Mouse (Mus musculus): ENCODE measurements around the gene Ankrd52. TPM values are rescaled to one million over a fixed set of nuclear protein-coding genes. Genes with fewer than 3 reads are reported as not detected.

Gene Ankrd52
- total RNA-seq, 4 experiments from 2014 or later = 39.8 to 45.9 (median 44.0) TPM

GRCm38 (mm10) chr10:128438675-128439279, 61.9 kb downstream of the Ankrd52 start:
- DNase-seq (ENCODE audit: low spot score) = peak; percentile 32

- no peak for DNase-seq (ENCODE audit: low spot score)
Observed at GRCm38 (mm10) chr10:128440407-128440806, 63.5 kb downstream of the Ankrd52 start.

GRCm38 (mm10) chr10:128441324-128442119, 64.6 kb downstream of the Ankrd52 start:
- no peak for DNase-seq (ENCODE audit: low spot score)

GRCm38 (mm10) chr10:128442718-128443117, 65.8 kb downstream of the Ankrd52 start:
- DNase-seq (ENCODE audit: low spot score) = no peak

DNA sequence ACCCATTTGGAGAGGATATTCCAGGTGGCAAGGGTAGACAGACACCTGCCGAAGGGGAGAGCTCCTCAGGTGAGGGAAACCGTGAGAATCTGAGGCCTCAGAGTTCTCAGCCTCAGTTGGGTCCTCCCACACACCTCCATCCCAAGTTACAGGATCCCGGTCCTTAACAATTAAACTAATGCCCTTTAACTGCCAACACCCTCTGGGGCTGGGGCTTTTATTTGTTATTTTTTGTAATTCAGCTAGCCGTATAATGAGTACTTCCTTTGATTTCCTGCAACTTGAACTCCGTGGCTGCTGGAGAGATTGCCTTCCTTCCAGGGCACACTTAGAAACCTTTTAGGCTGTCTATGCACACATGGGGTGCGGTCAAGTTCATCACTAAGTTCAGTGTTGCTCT, 67.4 kb downstream of the Ankrd52 start:
- no peak for DNase-seq (ENCODE audit: low spot score)

- DNase-seq (ENCODE audit: low spot score) = no peak
Observed at GRCm38 (mm10) chr10:128445407-128445806, 68.5 kb downstream of the Ankrd52 start.

DNA sequence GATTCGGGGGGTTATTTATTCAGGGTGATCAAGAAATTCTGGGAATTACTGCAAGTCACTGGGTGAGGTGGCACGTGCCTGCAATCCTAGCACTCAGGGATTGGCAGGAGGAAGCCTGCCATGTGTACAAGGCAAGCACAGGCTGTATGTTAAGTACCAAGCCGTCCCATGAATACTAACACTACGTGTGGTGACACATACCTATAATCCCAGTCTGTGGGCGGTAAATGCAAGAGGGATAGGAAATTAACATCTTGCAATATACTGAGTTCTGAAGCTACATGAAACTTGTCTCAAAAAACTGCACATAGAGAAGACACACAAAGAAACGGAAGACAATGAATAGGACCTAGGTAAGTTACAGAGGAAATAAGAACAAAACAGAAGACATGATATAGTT, 74.1 kb downstream of the Ankrd52 start:
- no peak for DNase-seq (ENCODE audit: low spot score)

- DNase-seq (ENCODE audit: low spot score) = no peak
Observed at GRCm38 (mm10) chr10:128454471-128454870, 77.6 kb downstream of the Ankrd52 start.

DNA sequence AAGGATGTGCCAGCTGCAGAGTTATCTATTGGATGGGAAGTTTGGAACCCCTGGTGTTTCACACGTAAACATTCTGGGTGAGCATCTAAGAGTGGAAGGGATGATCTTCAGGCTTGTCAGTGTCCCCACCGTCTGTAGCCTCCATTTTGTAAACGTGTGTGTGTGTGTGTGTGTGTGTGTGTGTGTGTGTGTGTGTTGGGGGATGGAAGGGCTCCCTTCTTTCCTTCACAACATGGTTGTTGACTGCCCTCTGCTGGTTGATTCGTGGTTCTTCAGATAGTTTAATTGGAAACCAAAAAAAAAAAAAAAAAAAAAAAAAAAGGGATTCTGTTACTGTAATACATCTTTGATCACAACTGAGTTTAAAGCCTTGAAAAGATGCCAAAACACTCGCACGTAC, 78.4 kb downstream of the Ankrd52 start:
- peak; percentile 72 for DNase-seq (ENCODE audit: low spot score)

- DNase-seq (ENCODE audit: low spot score) = no peak
Observed at GRCm38 (mm10) chr10:128457676-128458075, 80.8 kb downstream of the Ankrd52 start.

Small RNAs within 50 kb of the gene (microRNA-seq; reads per million reads assigned to microRNA genes)
- gene Gm25361 (not detected), gene Gm26308 (not detected), gene Mir6914 (1.4 reads per million), gene Mir6915 (not detected), gene Mir8105 (not detected)

Other genes with a start within 250 kb of the Ankrd52 start
- gene Rbms2, start 196.8 kb upstream of the Ankrd52 start, total RNA-seq (2022) = 100 to 1,000 TPM in 3 of 4 experiments, 10 to 100 TPM in 1; 90.8 to 107 (median 104) TPM
- gene Gls2, start 182.7 kb upstream of the Ankrd52 start, total RNA-seq (2022) = under 1 TPM; 0.38 to 0.60 (median 0.47) TPM
- 10 to 100 TPM; 35.8 to 38.4 (median 37.6) TPM for gene Spryd4, start 165.3 kb upstream of the Ankrd52 start, total RNA-seq (2022)
- gene Mip, start 151.3 kb upstream of the Ankrd52 start, total RNA-seq (2022) = not detected
- gene Timeless, start 145.1 kb upstream of the Ankrd52 start, total RNA-seq (2022) = 1 to 10 TPM; 6.0 to 8.5 (median 7.7) TPM
- gene Apon, start 123.0 kb upstream of the Ankrd52 start, total RNA-seq (2022) = not detected
- not detected for gene Apof, start 108.4 kb upstream of the Ankrd52 start, total RNA-seq (2022)
- 1 to 10 TPM; 7.1 to 9.5 (median 8.6) TPM for gene Stat2, start 106.6 kb upstream of the Ankrd52 start, total RNA-seq (2022)
- gene Il23a, start 78.4 kb upstream of the Ankrd52 start, total RNA-seq (2022) = under 1 TPM in 1 of 4 experiments, not detected in 3; 0.38 TPM
- gene Pan2, start 73.8 kb upstream of the Ankrd52 start, total RNA-seq (2022) = 1 to 10 TPM; 6.1 to 7.1 (median 6.5) TPM
- gene Cnpy2, start 54.7 kb upstream of the Ankrd52 start, total RNA-seq (2022) = 10 to 100 TPM; 54.6 to 73.4 (median 61.2) TPM
- 1,000 to 10,000 TPM in 3 of 4 experiments, 100 to 1,000 TPM in 1; 991 to 1,066 (median 1,045) TPM for gene Cs, start 39.4 kb upstream of the Ankrd52 start, total RNA-seq (2022)
- gene Coq10a, start 8.1 kb upstream of the Ankrd52 start, total RNA-seq (2022) = 100 to 1,000 TPM; 365 to 443 (median 423) TPM
- gene Slc39a5, start 24.1 kb downstream of the Ankrd52 start, total RNA-seq (2022) = not detected
- 10 to 100 TPM; 44.8 to 50.8 (median 45.2) TPM for gene Nabp2, start 34.4 kb downstream of the Ankrd52 start, total RNA-seq (2022)
- gene Rnf41, start 34.5 kb downstream of the Ankrd52 start, total RNA-seq (2022) = 10 to 100 TPM; 16.2 to 17.6 (median 16.7) TPM
- 10 to 100 TPM; 76.2 to 83.2 (median 79.1) TPM for gene Smarcc2, start 82.1 kb downstream of the Ankrd52 start, total RNA-seq (2022)
- 100 to 1,000 TPM; 202 to 251 (median 236) TPM for gene Myl6, start 117.0 kb downstream of the Ankrd52 start, total RNA-seq (2022)
- 1 to 10 TPM; 3.2 to 4.1 (median 3.4) TPM for gene Myl6b, start 121.6 kb downstream of the Ankrd52 start, total RNA-seq (2022)
- gene Esyt1, start 148.8 kb downstream of the Ankrd52 start, total RNA-seq (2022) = 10 to 100 TPM; 16.5 to 17.5 (median 17.1) TPM
- 1 to 10 TPM; 5.7 to 9.9 (median 6.8) TPM for gene Zc3h10, start 170.7 kb downstream of the Ankrd52 start, total RNA-seq (2022)
- gene Rpl41, start 172.2 kb downstream of the Ankrd52 start, total RNA-seq (2022) = 1,000 to 10,000 TPM; 1,313 to 1,574 (median 1,476) TPM
- 10 to 100 TPM; 35.0 to 47.9 (median 39.4) TPM for gene Pa2g4, start 188.9 kb downstream of the Ankrd52 start, total RNA-seq (2022)
- gene Erbb3, start 212.5 kb downstream of the Ankrd52 start, total RNA-seq (2022) = 1 to 10 TPM; 6.9 to 8.5 (median 7.9) TPM
- 100 to 1,000 TPM; 142 to 284 (median 234) TPM for gene Rps26, start 249.6 kb downstream of the Ankrd52 start, total RNA-seq (2022)

All from heart, adult 8-10 months (tissue).